ENCODE assay signal across 13 mouse cellular contexts in the genomic region with DNA sequence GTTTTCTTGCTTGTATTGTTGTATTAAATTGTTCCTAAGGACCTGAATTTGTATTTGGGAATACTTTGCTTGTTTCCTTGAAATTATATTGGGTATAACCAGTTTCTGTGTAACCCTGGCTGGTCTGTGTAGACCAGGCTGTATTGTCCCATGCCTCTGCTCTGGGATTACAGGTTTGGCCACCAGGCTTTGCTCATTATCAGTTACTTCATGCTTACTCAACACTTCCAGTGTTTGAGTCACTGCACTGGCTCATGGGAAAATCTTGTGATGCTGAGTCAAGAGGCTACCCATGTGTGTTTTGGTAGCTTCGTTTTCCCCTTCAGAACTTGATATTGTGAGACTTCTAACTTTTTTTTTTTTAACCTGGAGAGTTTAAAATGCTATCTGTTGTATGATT. TPM values are rescaled to one million over a fixed set of nuclear protein-coding genes. Genes with fewer than 3 reads are reported as not detected.
DNase-seq lines count a peak whose midpoint lies in the region; ATAC-seq and TF ChIP-seq lines count a peak whose summit lies in the region.
"Had no signal": no experiment of that assay in that cellular context is flagged by ENCODE, and none has a peak within 500 bp of the region (broad histone marks: within the 10 kb centered on the region; RNA-seq: fewer than 3 reads in every experiment).

No protein-coding gene starts in this region.

- intact Hi-C loops in left cerebral cortex, postnatal 36 days (cut with DNase I): no loop called here

- no peak for TF ChIP-seq EP300 in stomach, postnatal 0 days (optimal IDR thresholded peaks at IDR 0.05)

- no peaks in the 10 kb centered on the region for H3K27me3 ChIP-seq in liver, embryonic 13.5 days
- no peaks in the 10 kb centered on the region for H3K27me3 ChIP-seq in stomach, postnatal 0 days (ENCODE audit: control insufficient read depth, insufficient read depth, low read length)
- H3K27me3 ChIP-seq in forebrain, embryonic 14.5 days (replicated peaks; ENCODE audit: control insufficient read depth, insufficient read depth, low read length): no peaks in the 10 kb centered on the region
- H3K27me3 ChIP-seq: limb, embryonic 15.5 days; Patski had no signal

- peaks cover 4% of the 10 kb centered on the region for H3K4me1 ChIP-seq in lung, adult 2 months (ENCODE audit: control insufficient read depth, insufficient read depth, low read length)
- H3K4me1 ChIP-seq in liver, embryonic 13.5 days (replicated peaks): peaks cover 41% of the 10 kb centered on the region
- peaks cover 3% of the 10 kb centered on the region; the same call in 1 of the 2 replicates for H3K4me1 ChIP-seq in stomach, postnatal 0 days (replicated peaks; ENCODE audit: control insufficient read depth, insufficient read depth)
- peaks cover 6% of the 10 kb centered on the region; the same call in 1 of the 2 replicates for H3K4me1 ChIP-seq in forebrain, embryonic 14.5 days (ENCODE audit: control insufficient read depth, insufficient read depth, low read length)

- peak; percentile 39 for ATAC-seq in liver, embryonic 13.5 days (ENCODE audit: low read depth)
- peak; percentile 55; the same call in 1 of the 2 replicates for ATAC-seq in stomach, postnatal 0 days (ENCODE audit: low FRiP score, low TSS enrichment)
- no peak for ATAC-seq in forebrain, embryonic 14.5 days
- ATAC-seq: Patski had no signal

- no peak overlapping the region for H3K4me3 ChIP-seq in lung, adult 2 months (replicated peaks; ENCODE audit: extremely low read depth, low read depth, low read length)
- H3K4me3 ChIP-seq in liver, embryonic 13.5 days (replicated peaks): no peak overlapping the region
- H3K4me3 ChIP-seq in stomach, postnatal 0 days (ENCODE audit: low read depth, low read length): no peak overlapping the region
- no peak overlapping the region for H3K4me3 ChIP-seq in forebrain, embryonic 14.5 days (ENCODE audit: low read depth, low read length)
- H3K4me3 ChIP-seq: limb, embryonic 15.5 days had no signal

- no peak overlapping the region for H3K4me2 ChIP-seq in liver, embryonic 13.5 days
- no peak overlapping the region for H3K4me2 ChIP-seq in stomach, postnatal 0 days (replicated peaks; ENCODE audit: low read depth)
- no peak overlapping the region for H3K4me2 ChIP-seq in forebrain, embryonic 14.5 days (ENCODE audit: low read length)
- H3K4me2 ChIP-seq: limb, embryonic 15.5 days had no signal

- no peak overlapping the region for H3K9ac ChIP-seq in liver, embryonic 13.5 days
- no peak overlapping the region for H3K9ac ChIP-seq in stomach, postnatal 0 days (ENCODE audit: low read length)
- no peak overlapping the region for H3K9ac ChIP-seq in forebrain, embryonic 14.5 days (ENCODE audit: low read length)
- H3K9ac ChIP-seq: limb, embryonic 15.5 days had no signal

- H3K27ac ChIP-seq in liver, embryonic 13.5 days: peak overlapping the region; percentile 60; the same call in 1 of the 2 replicates
- 0 out of 2 replicates have a peak overlapping the region, but pooled peaks have one; percentile 25 for H3K27ac ChIP-seq in stomach, postnatal 0 days (replicated peaks)
- H3K27ac ChIP-seq in forebrain, embryonic 14.5 days (ENCODE audit: low read depth, low read length): no peak overlapping the region
- H3K27ac ChIP-seq: limb, embryonic 15.5 days had no signal

- no peak for TF ChIP-seq CTCF in lung, adult 2 months (IDR thresholded peaks at IDR 0.05; ENCODE audit: insufficient read depth, low read length)
- no peak for TF ChIP-seq CTCF in stomach, postnatal 0 days (IDR thresholded peaks at IDR 0.05; ENCODE audit: low read depth)

- 64% methylated on average over 1 of the region's 1 CpGs for WGBS in lung, adult 2 months
- 83% methylated on average over 1 of the region's 1 CpGs for WGBS in liver, embryonic 13.5 days (ENCODE audit: insufficient replicate concordance)
- WGBS in stomach, postnatal 0 days: 72% methylated on average over 1 of the region's 1 CpGs
- 91% methylated on average over 1 of the region's 1 CpGs for WGBS in forebrain, embryonic 14.5 days

- peaks cover 12% of the 10 kb centered on the region for H3K36me3 ChIP-seq in liver, embryonic 13.5 days
- H3K36me3 ChIP-seq in stomach, postnatal 0 days (ENCODE audit: control insufficient read depth, insufficient read depth, low read length): no peaks in the 10 kb centered on the region
- H3K36me3 ChIP-seq in forebrain, embryonic 14.5 days (ENCODE audit: control insufficient read depth, insufficient read depth, low read length): no peaks in the 10 kb centered on the region

- peak; percentile 33 for DNase-seq in lung, postnatal 36 days
- no peak for DNase-seq in lung, adult 2 months
- peak; percentile 66 for DNase-seq in R1 (ENCODE audit: low read depth, low spot score)
- DNase-seq in liver, embryonic 13.5 days: peak; percentile 8
- DNase-seq in stomach, postnatal 0 days (ENCODE audit: low spot score): peak; percentile 36
- DNase-seq in left cerebral cortex, postnatal 36 days (ENCODE audit: low spot score in 2 of 2): no peak
- DNase-seq in kidney, postnatal 4 days: no peak
- no peak for DNase-seq in forebrain, embryonic 14.5 days (ENCODE audit: low spot score)
- DNase-seq: cerebellum, adult 8-10 months; kidney, adult 11 months; kidney, postnatal 36 days had no signal

- no peak for TF ChIP-seq POLR2A in lung, adult 2 months (IDR thresholded peaks at IDR 0.05; ENCODE audit: borderline replicate concordance, extremely low read depth, low read depth, low read length)

- H3K9me3 ChIP-seq in liver, embryonic 13.5 days (replicated peaks): no peaks in the 10 kb centered on the region
- H3K9me3 ChIP-seq in stomach, postnatal 0 days (ENCODE audit: control insufficient read depth, low read length): no peaks in the 10 kb centered on the region
- H3K9me3 ChIP-seq in forebrain, embryonic 14.5 days (replicated peaks; ENCODE audit: control insufficient read depth, low read length): no peaks in the 10 kb centered on the region
- H3K9me3 ChIP-seq: limb, embryonic 15.5 days had no signal

RNA-seq across cellular contexts. Expression of a gene that starts 4.5 kb away (rescaled TPM):
- polyA plus RNA-seq in lung, adult 2 months (2012; rRNA removed): 16.9 and 24.0 TPM in 2 replicates
- 28.5 and 33.8 TPM in 2 replicates for polyA plus RNA-seq in liver, embryonic 13.5 days (2015; fragmentation: Nextera tagmentation; extraction: Ambion mirVana)
- 42.0 and 47.7 TPM in 2 replicates for polyA plus RNA-seq in stomach, postnatal 0 days (2015; fragmentation: Nextera tagmentation; extraction: Ambion mirVana)
- 10 to 100 TPM; 50.0 to 53.9 TPM for total RNA-seq in left cerebral cortex, postnatal 36 days (2021)
- polyA plus RNA-seq in forebrain, embryonic 14.5 days (2014; fragmentation: Nextera tagmentation; extraction: Ambion mirVana): 59.6 and 74.9 TPM in 2 replicates

RNA-seq across cellular contexts. Expression of a gene that starts 38.6 kb away (rescaled TPM):
- polyA plus RNA-seq in lung, adult 2 months (2012; rRNA removed): 21.9 and 28.3 TPM in 2 replicates
- polyA plus RNA-seq in liver, embryonic 13.5 days (2015; fragmentation: Nextera tagmentation; extraction: Ambion mirVana): 66.0 and 74.8 TPM in 2 replicates
- polyA plus RNA-seq in stomach, postnatal 0 days (2015; fragmentation: Nextera tagmentation; extraction: Ambion mirVana): 32.3 and 32.4 TPM in 2 replicates
- 10 to 100 TPM; 41.9 to 43.5 TPM for total RNA-seq in left cerebral cortex, postnatal 36 days (2021)
- polyA plus RNA-seq in forebrain, embryonic 14.5 days (2014; fragmentation: Nextera tagmentation; extraction: Ambion mirVana): 53.4 and 64.7 TPM in 2 replicates

Comparison
In these comparisons a context has a peak if more than half of its experiments do, and no peak if none do; other contexts are left out.
1. DNase-seq: peak in lung, postnatal 36 days (single experiment), R1 (single experiment), liver, embryonic 13.5 days (single experiment) and stomach, postnatal 0 days (single experiment); none in lung, adult 2 months (single experiment), left cerebral cortex, postnatal 36 days (0 of 2), kidney, postnatal 4 days (0 of 2) and forebrain, embryonic 14.5 days (single experiment).